In genomic region chr4:69471200-69471599, GRCm38 (mm10) we compare ENCODE assay signal across 16 mouse cellular contexts.
DNase-seq lines count a peak whose midpoint lies in the region; ATAC-seq and TF ChIP-seq lines count a peak whose summit lies in the region.
"Had no signal": no experiment of that assay in that cellular context is flagged by ENCODE, and none has a peak within 500 bp of the region (broad histone marks: within the 10 kb centered on the region; RNA-seq: fewer than 3 reads in every experiment).

No protein-coding gene starts in this region.

- H3K27ac ChIP-seq in midbrain, embryonic 12.5 days (replicated peaks): 0 out of 2 replicates have a peak overlapping the region, but pooled peaks have one; percentile 35
- H3K27ac ChIP-seq in intestine, postnatal 0 days (ENCODE audit: low read depth, low read length): no peak overlapping the region
- H3K27ac ChIP-seq: embryonic facial prominence, embryonic 12.5 days; forebrain, embryonic 12.5 days; limb, embryonic 13.5 days had no signal

- H3K9ac ChIP-seq in midbrain, embryonic 12.5 days (replicated peaks): no peak overlapping the region
- H3K9ac ChIP-seq in intestine, postnatal 0 days (ENCODE audit: low read depth, low read length): no peak overlapping the region
- H3K9ac ChIP-seq: embryonic facial prominence, embryonic 12.5 days; forebrain, embryonic 12.5 days; limb, embryonic 13.5 days had no signal

- no peak for TF ChIP-seq POLR2A in brain, embryonic 14.5 days (IDR thresholded peaks at IDR 0.05; ENCODE audit: borderline replicate concordance, extremely low read depth, insufficient read depth, insufficient read length, poor library complexity, severe bottlenecking)

- peak; percentile 38; the same call in 1 of the 2 replicates for ATAC-seq in midbrain, embryonic 12.5 days (ENCODE audit: low FRiP score, low read depth)
- ATAC-seq in intestine, postnatal 0 days: no peak

- WGBS in midbrain, embryonic 12.5 days: 94% methylated on average over 1 of the region's 1 CpGs
- 82% methylated on average over 1 of the region's 1 CpGs for whole genome bisulfite sequencing in intestine, postnatal 0 days

- peaks cover 4% of the 10 kb centered on the region; the same call in 1 of the 2 replicates for H3K4me1 ChIP-seq in midbrain, embryonic 12.5 days
- no peaks in the 10 kb centered on the region for H3K4me1 ChIP-seq in intestine, postnatal 0 days (replicated peaks; ENCODE audit: control insufficient read depth, insufficient read depth, low read length)
- H3K4me1 ChIP-seq: embryonic facial prominence, embryonic 12.5 days; forebrain, embryonic 12.5 days; limb, embryonic 13.5 days had no signal

- H3K27me3 ChIP-seq in midbrain, embryonic 12.5 days: no peaks in the 10 kb centered on the region
- no peaks in the 10 kb centered on the region for H3K27me3 ChIP-seq in intestine, postnatal 0 days (replicated peaks; ENCODE audit: control insufficient read depth, insufficient read depth, low read length)
- H3K27me3 ChIP-seq: embryonic facial prominence, embryonic 12.5 days; forebrain, embryonic 12.5 days; limb, embryonic 13.5 days had no signal

- no peak overlapping the region for H3K4me3 ChIP-seq in midbrain, embryonic 12.5 days
- no peak overlapping the region for H3K4me3 ChIP-seq in intestine, postnatal 0 days (ENCODE audit: low read depth, low read length)
- H3K4me3 ChIP-seq: embryonic facial prominence, embryonic 12.5 days; forebrain, embryonic 12.5 days; limb, embryonic 13.5 days had no signal

- no peaks in the 10 kb centered on the region for H3K36me3 ChIP-seq in midbrain, embryonic 12.5 days
- no peaks in the 10 kb centered on the region for H3K36me3 ChIP-seq in intestine, postnatal 0 days (ENCODE audit: control insufficient read depth, insufficient read depth)
- H3K36me3 ChIP-seq: embryonic facial prominence, embryonic 12.5 days; forebrain, embryonic 12.5 days; limb, embryonic 13.5 days had no signal

- peak; percentile 6 for DNase-seq in kidney, postnatal 10 days
- DNase-seq in kidney, postnatal 14 days: no peak
- peak; percentile 52 for DNase-seq in brain, embryonic 14.5 days (ENCODE audit: low read depth)
- DNase-seq in frontal cortex, adult 2 months (ENCODE audit: extremely low spot score in 1 of 2, low spot score in 1 of 2): peak; percentile 26 to 48
- no peak for DNase-seq in thymus, postnatal 10 days (ENCODE audit: low spot score in 2 of 2)
- DNase-seq: cerebellum, adult 8-10 months; heart, postnatal 10 days; kidney, adult 2 months; lung, adult 18-20 months; spleen, adult 18-20 months; thymus, adult 18-20 months had no signal

- H3K4me2 ChIP-seq in midbrain, embryonic 12.5 days (replicated peaks): no peak overlapping the region
- no peak overlapping the region for H3K4me2 ChIP-seq in intestine, postnatal 0 days (replicated peaks; ENCODE audit: low read depth)
- H3K4me2 ChIP-seq: embryonic facial prominence, embryonic 12.5 days; forebrain, embryonic 12.5 days; limb, embryonic 13.5 days had no signal

- no peak for TF ChIP-seq CTCF in brain, embryonic 14.5 days (IDR thresholded peaks at IDR 0.05; ENCODE audit: borderline replicate concordance, extremely low read depth, insufficient read depth, insufficient read length)
- TF ChIP-seq CTCF in intestine, postnatal 0 days (IDR thresholded peaks at IDR 0.05; ENCODE audit: low read depth): no peak

- H3K9me3 ChIP-seq in midbrain, embryonic 12.5 days: no peaks in the 10 kb centered on the region
- H3K9me3 ChIP-seq in intestine, postnatal 0 days (ENCODE audit: control insufficient read depth): no peaks in the 10 kb centered on the region
- H3K9me3 ChIP-seq: embryonic facial prominence, embryonic 12.5 days; forebrain, embryonic 12.5 days; limb, embryonic 13.5 days had no signal

Comparison
In these comparisons a context has a peak if more than half of its experiments do, and no peak if none do; other contexts are left out.
1. DNase-seq: peak in kidney, postnatal 10 days (single experiment), brain, embryonic 14.5 days (single experiment) and frontal cortex, adult 2 months (2 of 2); none in kidney, postnatal 14 days (single experiment) and thymus, postnatal 10 days (0 of 2).